Mouse (Mus musculus) intestine, embryonic 15.5 days (tissue): ENCODE measurements around the gene Orm2. TPM values are rescaled to one million over a fixed set of nuclear protein-coding genes. Genes with fewer than 3 reads are reported as not detected.
"Not testable (repeated sequence)": the region's sequence is repeated elsewhere in the genome, so short reads cannot be mapped to it uniquely, and the experiment has no call there.

Source experiments
- ATAC-seq: fragments of 200-750 bp; cut with Nextera tagmentation; 2 replicates; pipeline ENCODE4 v1.8.0; 2017; ENCODE audit warnings: moderate TSS enrichment, moderate library complexity
- H3K27ac ChIP-seq: fragments of 300-500 bp; sonication (generic); 2 replicates; pipeline ENCODE4 v1.5.1; 2015; ENCODE audit warnings: mild to moderate bottlenecking, inconsistent platforms
- H3K27me3 ChIP-seq: fragments of 300-500 bp; sonication (generic); replicated peaks from 2 replicates; pipeline ENCODE4 v1.6.1; 2015; ENCODE audit warnings: inconsistent platforms
- H3K36me3 ChIP-seq: fragments of 300-500 bp; sonication (generic); 2 replicates; pipeline ENCODE4 v1.6.1; 2015; ENCODE audit warnings: inconsistent platforms
- H3K4me1 ChIP-seq: fragments of 300-500 bp; sonication (generic); replicated peaks from 2 replicates; pipeline ENCODE4 v1.6.1; 2015; ENCODE audit warnings: inconsistent platforms
- H3K4me2 ChIP-seq: fragments of 300-500 bp; sonication (generic); replicated peaks from 2 replicates; pipeline ENCODE4 v1.6.1; 2015; ENCODE audit warnings: mild to moderate bottlenecking, inconsistent platforms
- H3K4me3 ChIP-seq: fragments of 300-500 bp; sonication (generic); replicated peaks from 2 replicates; pipeline ENCODE4 v1.5.1; 2015; ENCODE audit warnings: inconsistent platforms
- H3K9ac ChIP-seq: fragments of 300-500 bp; sonication (generic); 2 replicates; pipeline ENCODE4 v1.6.1; 2015; ENCODE audit warnings: inconsistent platforms
- H3K9me3 ChIP-seq: fragments of 300-500 bp; sonication (generic); 2 replicates; pipeline ENCODE4 v1.6.1; 2016; ENCODE audit warnings: inconsistent platforms
- WGBS: fragments of 180-500 bp; shearing (Covaris S2); methylation state at CpG from one replicate; pipeline ENCODE4 v1.1.7; 2015; 5-methylcytosine and 5-hydroxymethylcytosine counted together
- polyA plus RNA-seq: library from polyadenylated mRNA; unstranded; fragments of >200 nt; fragmentation: Nextera tagmentation; extraction: Ambion mirVana; gene quantifications from 2 replicates; pipeline ENCODE4 v1.2.1, GENCODE M21; 2015

The Orm2 gene
- not detected in 2 replicates for polyA plus RNA-seq

DNA sequence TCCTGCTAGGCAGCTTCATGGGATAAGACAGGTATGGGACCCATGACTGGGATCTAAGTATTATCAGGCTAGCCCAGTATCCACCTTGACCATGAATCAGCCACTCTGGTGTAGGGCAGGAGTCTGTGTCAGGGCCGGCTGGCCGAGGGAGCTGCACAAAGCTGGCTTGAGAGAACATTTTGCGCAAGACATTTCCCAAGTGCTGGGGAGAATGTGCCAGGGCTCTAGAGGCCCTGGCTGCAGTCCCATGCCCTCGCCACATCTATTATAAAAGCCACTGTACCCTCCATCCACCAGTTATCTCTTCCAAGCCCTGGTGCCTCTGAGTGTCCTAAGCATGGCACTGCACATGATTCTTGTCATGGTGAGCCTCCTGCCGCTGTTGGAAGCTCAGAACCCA lies at the start of gene Orm2:
Gene Orm2 (plus strand): TSS at position 300 of the 400 bp plus-strand sequence.
- Histone ChIP-seq H3K4me3 (no peak within 1 kb of the TSS), H3K9ac (no peak within 1 kb of the TSS), H3K27ac (no peak within 1 kb of the TSS), H3K4me1 (no peaks in the 10 kb centered on the region), H3K27me3 (no peaks in the 10 kb centered on the region), H3K36me3 (no peaks in the 10 kb centered on the region), H3K4me2 (no peak within 1 kb of the TSS), H3K9me3 (no peaks in the 10 kb centered on the region)
- WGBS = 91% methylated on average over 5 of the region's 5 CpGs
- ATAC-seq = no peak

DNA sequence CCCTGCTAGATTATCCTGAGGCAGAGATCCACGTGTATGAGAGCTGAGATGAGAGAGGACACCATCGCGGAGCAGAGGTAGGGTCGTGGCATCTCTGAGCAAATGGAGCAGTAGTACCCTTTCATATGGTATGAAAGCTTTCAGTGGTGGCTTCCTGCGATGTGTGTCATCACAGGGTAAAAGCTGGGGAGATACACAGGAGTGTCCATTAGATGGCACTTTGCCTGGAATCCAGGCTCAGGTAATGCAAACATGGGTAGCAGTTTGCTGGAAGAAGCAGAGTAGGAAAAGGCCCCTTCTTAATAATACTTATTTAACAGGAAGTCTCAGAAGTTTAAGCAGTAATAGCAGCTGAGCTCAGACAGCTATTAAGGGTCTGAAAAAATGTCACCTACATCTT lies 48.2 kb upstream of the Orm2 start:
- 80% methylated on average over 5 of the region's 5 CpGs for WGBS
- Histone ChIP-seq H3K36me3 (peaks cover 5% of the 10 kb centered on the region; the same call in 1 of the 2 replicates), H3K9ac (no peak overlapping the region), H3K9me3 (no peaks in the 10 kb centered on the region), H3K4me3 (no peak overlapping the region), H3K4me1 (no peaks in the 10 kb centered on the region), H3K27me3 (no peaks in the 10 kb centered on the region), H3K4me2 (no peak overlapping the region), H3K27ac (no peak overlapping the region)
- ATAC-seq = no peak

DNA sequence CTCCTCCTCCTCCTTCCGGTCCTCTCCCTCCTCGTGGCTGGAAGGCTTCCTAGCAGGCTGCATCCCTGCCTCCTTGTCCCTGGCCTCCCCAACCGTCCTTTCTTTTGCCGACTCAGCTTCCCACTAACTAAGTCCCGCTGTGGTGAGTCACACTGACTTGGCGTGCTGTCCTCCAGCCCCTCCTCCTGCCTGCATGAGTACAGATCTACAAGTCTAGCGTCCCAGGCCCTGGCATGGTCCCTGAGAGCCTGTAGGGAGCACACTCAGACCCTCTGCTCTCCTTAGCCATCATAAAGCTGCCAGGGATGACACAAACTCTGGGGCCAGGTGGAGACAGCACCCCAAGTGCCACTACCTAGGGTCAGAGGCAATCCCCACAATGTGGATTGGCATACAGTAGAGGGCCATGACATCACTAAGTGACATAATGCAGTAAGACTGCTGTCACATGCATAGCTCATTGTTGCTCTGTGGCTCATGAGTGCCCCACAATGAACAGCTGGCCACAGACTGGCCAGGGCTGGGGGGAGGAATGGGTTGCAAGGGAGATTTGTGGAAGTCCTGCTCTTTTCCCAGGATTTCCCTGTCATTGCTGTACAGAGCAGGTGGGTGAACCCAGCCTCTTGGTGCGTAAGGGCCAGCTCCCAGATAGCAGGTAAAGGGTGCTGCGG lies 46.0 kb upstream of the Orm2 start:
- Histone ChIP-seq H3K27me3 (no peaks in the 10 kb centered on the region), H3K4me2 (no peak overlapping the region), H3K9ac (no peak overlapping the region), H3K4me3 (no peak overlapping the region), H3K9me3 (no peaks in the 10 kb centered on the region), H3K4me1 (0 out of 2 replicates have a peak, but pooled peaks cover 3% of the 10 kb centered on the region), H3K27ac (no peak overlapping the region), H3K36me3 (peaks cover 12% of the 10 kb centered on the region)
- WGBS = 59% methylated on average over 9 of the region's 9 CpGs
- peak; percentile 27; the same call in 1 of the 2 replicates for ATAC-seq

DNA sequence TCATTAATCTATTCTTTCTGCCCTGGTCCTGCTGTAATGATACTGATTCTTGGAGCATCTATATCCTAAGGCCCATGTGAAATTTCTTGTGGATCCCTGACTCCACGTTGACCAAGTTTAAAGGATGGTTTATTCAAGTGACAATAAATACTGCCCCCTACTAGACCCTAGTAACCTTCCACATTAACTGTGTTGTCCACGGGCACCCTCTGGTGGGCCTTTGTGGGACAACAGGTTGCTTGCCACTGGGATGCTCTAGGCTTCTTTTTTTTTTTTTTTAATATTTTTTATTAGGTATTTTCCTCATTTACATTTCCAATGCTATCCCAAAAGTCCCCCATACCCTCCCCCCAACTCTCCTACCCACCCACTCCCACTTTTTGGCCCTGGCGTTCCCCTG lies 42.7 kb upstream of the Orm2 start:
- peak; percentile 34; the same call in 1 of the 2 replicates for ATAC-seq
- H3K9ac ChIP-seq, H3K9me3 ChIP-seq, H3K4me2 ChIP-seq, H3K27me3 ChIP-seq, H3K4me3 ChIP-seq, H3K4me1 ChIP-seq, H3K27ac ChIP-seq: not testable (repeated sequence)
- H3K36me3 ChIP-seq = peaks cover 28% of the 10 kb centered on the region
- 23% methylated on average over 3 of the region's 3 CpGs for WGBS

DNA sequence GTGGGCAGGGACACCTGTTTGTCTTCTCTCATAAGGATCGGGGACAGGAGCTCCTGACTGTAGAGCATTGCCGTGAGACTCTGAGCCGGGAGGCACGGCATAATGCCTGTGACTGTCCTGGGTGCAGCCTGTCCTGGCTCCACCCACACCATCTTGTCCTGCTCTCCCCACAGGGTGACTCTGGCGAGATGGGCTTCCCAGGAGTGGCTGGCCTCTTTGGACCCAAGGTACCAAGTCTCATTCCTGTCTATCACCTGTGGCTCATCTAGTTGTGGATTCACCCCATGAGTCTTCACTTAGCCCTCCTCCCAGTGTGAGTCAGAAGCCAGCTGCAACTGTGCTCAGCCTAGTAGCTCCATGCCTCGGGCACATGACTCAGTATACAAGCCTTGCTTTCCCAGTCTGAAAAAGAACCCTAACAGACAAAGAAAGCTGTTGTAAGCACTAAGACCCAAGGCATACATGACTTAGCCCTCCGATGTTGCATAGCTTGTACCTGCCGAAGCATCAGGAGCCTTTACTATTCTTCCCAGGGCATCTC lies 38.9 kb upstream of the Orm2 start:
- ATAC-seq = 0 out of 2 replicates have a peak, but pooled peaks have one; percentile 32
- Histone ChIP-seq H3K9ac (no peak overlapping the region), H3K27ac (no peak overlapping the region), H3K36me3 (peaks cover 31% of the 10 kb centered on the region), H3K4me1 (0 out of 2 replicates have a peak, but pooled peaks cover 3% of the 10 kb centered on the region), H3K4me2 (no peak overlapping the region), H3K9me3 (no peaks in the 10 kb centered on the region), H3K4me3 (no peak overlapping the region), H3K27me3 (no peaks in the 10 kb centered on the region)
- 79% methylated on average over 8 of the region's 8 CpGs for WGBS

DNA sequence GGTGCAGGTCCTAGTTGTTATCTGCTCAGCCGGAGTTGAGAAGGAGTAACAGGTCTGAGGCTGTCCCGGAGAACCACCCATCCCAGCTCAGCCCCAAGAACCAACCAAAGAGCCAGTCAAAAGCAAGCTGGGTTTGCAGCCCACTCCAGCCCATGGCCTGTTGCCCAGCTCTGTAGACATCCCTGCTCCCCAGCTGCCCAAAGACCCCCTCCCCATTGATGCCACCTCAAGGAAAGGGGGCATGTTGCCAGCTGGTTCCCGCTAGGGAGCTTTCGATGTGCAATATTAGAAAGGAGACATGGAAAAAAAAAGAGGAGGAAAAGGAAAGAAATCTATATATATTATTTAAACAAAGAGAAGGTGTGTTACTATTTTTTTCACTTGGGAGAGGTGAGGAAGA lies 28.8 kb upstream of the Orm2 start:
- H3K9ac ChIP-seq = no peak overlapping the region
- H3K9me3 ChIP-seq = no peaks in the 10 kb centered on the region
- peaks cover 8% of the 10 kb centered on the region; the same call in 1 of the 2 replicates for H3K36me3 ChIP-seq
- no peak overlapping the region for H3K4me3 ChIP-seq
- WGBS = 87% methylated on average over 4 of the region's 4 CpGs
- no peak overlapping the region for H3K4me2 ChIP-seq
- no peaks in the 10 kb centered on the region for H3K27me3 ChIP-seq
- H3K27ac ChIP-seq = no peak overlapping the region
- ATAC-seq = no peak
- no peaks in the 10 kb centered on the region for H3K4me1 ChIP-seq

DNA sequence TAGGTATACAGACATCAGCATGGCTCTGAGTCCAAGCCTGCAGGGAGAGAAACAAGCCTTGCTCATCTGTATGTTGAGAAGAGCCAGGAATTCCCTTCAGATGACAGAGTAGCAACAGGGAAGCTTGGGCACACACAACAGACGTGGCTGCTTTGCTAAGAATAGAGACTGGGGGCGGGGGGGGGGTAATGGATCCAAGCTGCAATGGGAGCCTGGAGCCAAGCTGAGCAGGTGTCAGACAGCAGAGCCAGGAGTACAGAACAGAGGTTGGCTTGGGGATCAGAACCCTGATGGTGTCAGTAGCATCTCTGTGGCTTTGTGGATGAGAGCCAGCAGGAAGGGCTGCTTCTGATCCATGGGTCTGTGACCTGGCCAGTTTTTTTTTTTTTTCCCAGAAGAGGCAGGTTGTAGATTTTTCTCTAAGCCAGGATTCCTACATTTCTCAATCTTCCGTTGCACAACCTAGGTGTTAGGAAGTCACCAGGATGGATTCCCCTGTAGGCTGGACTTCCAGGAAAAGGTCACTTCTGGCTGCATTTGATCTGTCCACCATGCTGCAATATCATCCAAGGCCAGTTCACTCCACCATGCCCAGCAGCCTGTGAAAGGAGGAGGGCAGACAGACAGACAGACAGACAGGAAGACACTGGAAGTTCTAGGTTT lies 23.7 kb upstream of the Orm2 start:
- Histone ChIP-seq H3K4me2 (no peak overlapping the region), H3K4me3 (no peak overlapping the region), H3K27ac (no peak overlapping the region), H3K36me3 (no peaks in the 10 kb centered on the region; the same call in 1 of the 2 replicates), H3K27me3 (no peaks in the 10 kb centered on the region), H3K9me3 (no peaks in the 10 kb centered on the region), H3K4me1 (no peaks in the 10 kb centered on the region), H3K9ac (no peak overlapping the region)
- no peak for ATAC-seq
- WGBS = 73% methylated on average over 3 of the region's 3 CpGs

DNA sequence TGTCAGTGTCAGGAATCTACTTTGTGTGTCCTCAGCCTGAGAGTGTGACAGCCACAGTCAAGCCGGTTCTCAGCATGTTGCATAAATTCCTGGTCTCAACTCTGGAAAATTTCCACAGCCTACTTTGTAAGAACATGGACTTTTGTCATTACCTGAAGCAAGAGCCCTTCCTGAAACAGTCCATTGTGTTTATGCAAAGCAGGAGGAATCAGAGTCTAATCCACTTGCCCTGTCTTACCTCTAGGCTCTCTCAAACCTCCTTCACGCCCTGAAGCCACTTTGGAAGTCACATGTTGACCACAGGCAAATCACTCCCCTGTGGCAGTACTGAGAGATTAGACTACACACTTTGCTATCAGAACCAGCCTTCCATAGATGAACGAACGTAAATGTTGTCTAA lies 19.8 kb upstream of the Orm2 start:
- H3K36me3 ChIP-seq = no peaks in the 10 kb centered on the region
- no peak overlapping the region for H3K9ac ChIP-seq
- no peak overlapping the region for H3K4me3 ChIP-seq
- no peak overlapping the region for H3K4me2 ChIP-seq
- no peaks in the 10 kb centered on the region for H3K27me3 ChIP-seq
- H3K4me1 ChIP-seq = no peaks in the 10 kb centered on the region
- 65% methylated on average over 4 of the region's 4 CpGs for WGBS
- H3K27ac ChIP-seq = no peak overlapping the region
- ATAC-seq = no peak
- H3K9me3 ChIP-seq = no peaks in the 10 kb centered on the region

DNA sequence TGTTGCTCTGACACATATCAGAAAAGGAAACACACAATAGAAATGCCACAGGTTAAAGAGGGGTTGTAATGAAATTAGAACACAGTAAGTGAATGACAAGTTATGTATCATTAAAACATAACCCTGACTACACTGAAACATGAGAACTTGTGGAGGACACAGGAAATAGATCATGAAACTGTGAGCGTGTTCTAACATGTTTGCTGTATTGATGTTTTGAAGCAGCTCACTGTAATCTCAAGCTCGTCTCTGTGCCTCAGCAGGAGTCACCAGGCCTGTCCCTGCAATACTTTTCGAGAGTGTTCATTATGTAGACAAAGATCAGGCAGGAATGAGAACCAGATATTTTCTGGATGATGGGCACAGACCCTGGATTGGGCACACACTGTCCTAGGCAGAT lies 18.6 kb upstream of the Orm2 start:
- no peak overlapping the region for H3K9ac ChIP-seq
- 58% methylated on average over 3 of the region's 3 CpGs for WGBS
- no peaks in the 10 kb centered on the region for H3K36me3 ChIP-seq
- H3K4me3 ChIP-seq = no peak overlapping the region
- H3K9me3 ChIP-seq = no peaks in the 10 kb centered on the region
- no peaks in the 10 kb centered on the region for H3K4me1 ChIP-seq
- H3K4me2 ChIP-seq = no peak overlapping the region
- H3K27ac ChIP-seq = no peak overlapping the region
- no peak for ATAC-seq
- no peaks in the 10 kb centered on the region for H3K27me3 ChIP-seq

DNA sequence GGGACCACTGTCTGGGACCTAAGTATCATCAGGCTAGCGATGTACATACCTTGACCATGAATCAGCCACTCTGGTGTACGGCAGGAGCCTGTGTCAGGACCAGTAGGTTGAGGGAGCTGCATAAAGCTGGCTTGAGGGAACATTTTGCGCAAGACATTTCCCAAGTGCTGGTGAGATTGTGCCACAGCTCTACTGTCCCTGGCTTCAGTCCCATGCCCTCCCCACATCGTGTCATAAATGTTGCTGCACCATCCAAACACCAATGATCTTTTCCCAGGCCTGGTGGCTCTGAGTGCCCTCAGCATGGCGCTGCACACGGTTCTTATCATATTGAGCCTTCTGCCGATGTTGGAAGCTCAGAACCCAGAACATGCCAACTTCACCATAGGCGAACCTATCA lies 18.0 kb upstream of the Orm2 start, which contains the start of gene Orm1:
Gene Orm1 (plus strand): TSS at position 266 of the 400 bp plus-strand sequence.
- Histone ChIP-seq H3K27me3 (no peaks in the 10 kb centered on the region), H3K4me2 (no peak within 1 kb of the TSS), H3K4me3 (no peak within 1 kb of the TSS), H3K36me3 (no peaks in the 10 kb centered on the region), H3K9me3 (no peaks in the 10 kb centered on the region), H3K27ac (no peak within 1 kb of the TSS), H3K9ac (no peak within 1 kb of the TSS), H3K4me1 (no peaks in the 10 kb centered on the region)
- ATAC-seq = no peak
- 83% methylated on average over 8 of the region's 8 CpGs for WGBS

DNA sequence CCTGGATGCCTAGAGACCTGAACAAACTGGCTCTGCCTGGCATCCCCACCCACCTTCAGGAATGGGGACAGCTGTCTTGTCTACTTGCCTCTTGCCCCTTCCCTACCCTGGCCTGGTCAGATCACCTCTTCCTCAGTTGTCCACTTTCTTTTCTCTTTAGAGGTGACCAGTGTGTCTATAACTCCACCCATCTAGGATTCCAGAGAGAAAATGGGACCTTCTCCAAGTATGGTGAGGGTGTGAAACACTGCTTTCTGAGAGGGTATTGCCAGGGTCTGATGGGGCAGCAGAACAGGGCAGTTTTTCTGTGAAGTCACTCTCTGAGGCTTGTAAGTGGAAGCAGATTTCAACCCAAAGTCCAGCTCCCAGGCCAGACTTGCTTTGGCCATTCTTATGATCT lies 17.0 kb upstream of the Orm2 start:
- Histone ChIP-seq H3K4me2 (no peak overlapping the region), H3K9ac (no peak overlapping the region), H3K9me3 (no peaks in the 10 kb centered on the region), H3K4me3 (no peak overlapping the region), H3K4me1 (no peaks in the 10 kb centered on the region), H3K27ac (no peak overlapping the region), H3K27me3 (no peaks in the 10 kb centered on the region), H3K36me3 (no peaks in the 10 kb centered on the region)
- no peak for ATAC-seq

DNA sequence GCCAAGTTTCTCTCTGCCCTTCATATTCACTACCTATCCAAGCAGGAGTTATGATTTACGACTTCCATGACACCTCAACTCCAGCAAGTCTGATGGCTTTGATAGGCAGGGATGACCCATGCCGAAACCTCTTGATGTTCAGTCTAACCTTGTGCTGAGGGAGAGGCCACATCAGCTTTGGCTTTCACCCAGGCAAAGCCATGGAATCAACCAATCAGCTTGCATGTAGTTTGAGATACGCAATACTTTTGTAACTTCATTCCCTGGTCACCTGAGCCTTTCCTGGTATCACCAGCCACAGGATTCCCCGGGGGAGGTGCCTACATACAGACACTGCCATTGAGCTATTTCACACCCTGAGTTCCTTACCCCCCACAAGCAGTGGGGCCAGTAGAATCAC lies 15.6 kb upstream of the Orm2 start:
- ATAC-seq = no peak

More for the DNA sequence above, 15.6 kb upstream of the Orm2 start:
- Histone ChIP-seq H3K27ac (no peak overlapping the region), H3K9ac (no peak overlapping the region), H3K4me2 (no peak overlapping the region), H3K27me3 (no peaks in the 10 kb centered on the region), H3K4me3 (no peak overlapping the region), H3K9me3 (no peaks in the 10 kb centered on the region), H3K4me1 (no peaks in the 10 kb centered on the region), H3K36me3 (no peaks in the 10 kb centered on the region)
- 90% methylated on average over 4 of the region's 4 CpGs for WGBS
